Mouse (Mus musculus): ENCODE measurements at regions not wholly inside any gene's neighbourhood (a gene's known extent, or its start where the extent isn't known, plus 50 kb on each side); places are given as distances from the start of the nearest gene placed in this dataset.

- TF ChIP-seq CTCF (IDR thresholded peaks at IDR 0.05; ENCODE audit: low read depth) (no peak), EP300 (IDR thresholded peaks at IDR 0.05; ENCODE audit: low read depth) (no peak)
These were observed 121.6 kb upstream of the Cst10 start for GRCm38 (mm10) chr2:149283274-149283673.
